Mouse (Mus musculus) erythroblast, embryonic 14.5 days (primary cell): Measurements from ENCODE around the gene Acpp.

Source experiments
- GATA1 ChIP-seq: IDR thresholded peaks from 2 replicates; pipeline ENCODE4 v1.6.1; 2012; ENCODE audit warnings: low read length, inconsistent platforms, mixed read lengths
- TAL1 ChIP-seq: IDR thresholded peaks from 3 replicates; pipeline ENCODE4 v1.6.1; 2012; ENCODE audit warnings: low read length, inconsistent platforms, mixed read lengths

DNA sequence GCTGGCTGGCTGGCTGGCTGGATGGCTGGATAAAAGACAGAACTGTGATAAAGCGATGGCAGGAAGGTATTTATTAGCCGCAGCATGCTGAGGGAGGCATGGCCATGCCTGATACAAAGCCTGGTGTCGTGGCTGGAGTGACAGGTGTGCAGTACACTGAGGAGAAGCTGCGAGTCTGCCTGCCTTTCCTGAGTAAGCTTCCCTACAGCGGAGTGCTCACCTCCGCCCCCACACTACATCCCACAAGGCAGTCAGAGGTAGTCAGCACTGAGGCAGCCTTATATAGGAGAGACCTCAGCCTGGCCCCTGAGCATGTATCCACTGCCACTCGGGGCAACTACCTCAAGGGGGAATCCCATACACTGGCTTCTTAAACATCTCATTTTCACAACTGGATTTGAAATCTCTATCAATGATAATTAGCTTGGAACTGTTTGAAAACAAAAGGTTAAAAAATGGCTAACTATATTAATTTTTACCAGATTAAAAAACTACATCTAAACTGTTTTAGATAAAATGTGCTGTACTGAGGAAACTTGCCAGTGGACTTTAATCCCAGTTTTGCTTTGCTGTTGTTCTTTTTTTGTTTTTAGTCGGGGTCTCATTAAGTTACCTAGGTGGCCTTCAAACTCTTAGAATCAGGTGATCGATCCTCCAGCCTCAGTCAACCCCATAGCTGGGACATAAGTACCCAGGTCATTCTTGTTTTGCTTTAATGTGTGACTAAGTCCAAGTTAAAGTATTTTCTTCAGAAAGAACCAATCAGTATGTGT lies 83.0 kb downstream of the Acpp start:
- no peak for TF ChIP-seq TAL1
- TF ChIP-seq GATA1 = no peak
